Mouse (Mus musculus) hindbrain, embryonic 13.5 days (tissue): ENCODE measurements around the gene Tbata. TPM values are rescaled to one million over a fixed set of nuclear protein-coding genes. Genes with fewer than 3 reads are reported as not detected.

ENCODE experiments used
- ATAC-seq: fragments of 200-750 bp; cut with Nextera tagmentation; 2 replicates; pipeline ENCODE4 v1.8.0; 2017; ENCODE audit warnings: moderate TSS enrichment; ENCODE audit not compliant: low FRiP score
- H3K27ac ChIP-seq: fragments of 300-500 bp; sonication (generic); 2 replicates; pipeline ENCODE4 v1.5.1; 2015; ENCODE audit warnings: inconsistent platforms, mild to moderate bottlenecking, moderate library complexity
- H3K27me3 ChIP-seq: fragments of 300-500 bp; sonication (generic); 2 replicates; pipeline ENCODE4 v1.6.1; 2015; ENCODE audit warnings: mild to moderate bottlenecking, inconsistent platforms
- H3K36me3 ChIP-seq: fragments of 300-500 bp; sonication (generic); 2 replicates; pipeline ENCODE4 v1.6.1; 2015; ENCODE audit warnings: mild to moderate bottlenecking, inconsistent platforms
- H3K4me1 ChIP-seq: fragments of 300-500 bp; sonication (generic); replicated peaks from 2 replicates; pipeline ENCODE4 v1.6.1; 2015; ENCODE audit warnings: inconsistent platforms
- H3K4me2 ChIP-seq: fragments of 300-500 bp; sonication (generic); 2 replicates; pipeline ENCODE4 v1.6.1; 2015; ENCODE audit warnings: inconsistent platforms, mild to moderate bottlenecking, moderate library complexity
- H3K4me3 ChIP-seq: fragments of 300-500 bp; sonication (generic); 2 replicates; pipeline ENCODE4 v1.5.1; 2015; ENCODE audit warnings: mild to moderate bottlenecking, inconsistent platforms
- H3K9ac ChIP-seq: fragments of 300-500 bp; sonication (generic); 2 replicates; pipeline ENCODE4 v1.6.1; 2015; ENCODE audit warnings: mild to moderate bottlenecking, inconsistent platforms
- H3K9me3 ChIP-seq: fragments of 300-500 bp; sonication (generic); 2 replicates; pipeline ENCODE4 v1.6.1; 2016; ENCODE audit warnings: inconsistent platforms
- WGBS: fragments of 180-500 bp; shearing (Covaris S2); methylation state at CpG from one replicate; pipeline ENCODE4 v1.1.7; 2015; 5-methylcytosine and 5-hydroxymethylcytosine counted together
- polyA plus RNA-seq: library from polyadenylated mRNA; unstranded; fragments of >200 nt; fragmentation: Nextera tagmentation; extraction: Ambion mirVana; gene quantifications from 2 replicates; pipeline ENCODE4 v1.2.1, GENCODE M21; 2015

Tbata gene
- polyA plus RNA-seq, 1 experiment from 2014 or later, result not detected

DNA sequence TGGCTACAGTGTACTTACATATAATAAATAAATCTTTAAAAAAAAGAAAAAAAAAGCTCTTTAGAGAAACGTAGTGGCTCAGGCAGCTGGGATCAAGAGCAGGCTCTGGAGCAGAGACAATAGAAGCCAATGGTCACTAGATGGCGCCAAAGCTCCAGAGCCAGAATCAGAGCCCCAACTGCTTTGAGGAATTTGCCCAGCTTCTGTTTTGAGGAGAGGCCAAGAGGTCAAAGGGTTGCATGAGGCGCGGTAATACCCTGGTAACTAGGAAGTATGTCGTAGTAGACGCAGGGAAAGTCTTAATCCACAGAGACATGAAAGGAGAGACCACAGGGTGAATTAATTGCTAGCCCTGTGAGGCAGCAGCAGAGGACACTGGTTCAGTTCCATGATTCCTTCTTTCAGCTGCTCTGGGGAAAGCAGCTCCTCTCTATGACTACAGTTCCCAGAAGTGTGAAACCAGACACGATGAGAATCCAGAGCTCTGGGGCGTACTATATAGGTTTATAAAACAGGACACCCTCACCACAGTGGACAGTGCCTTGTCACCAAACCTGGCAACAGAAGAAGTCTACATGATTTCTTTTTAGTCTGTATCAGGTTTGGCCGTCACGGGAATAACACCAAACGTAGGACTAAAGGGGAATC is 27.9 kb downstream of the Tbata start:
- 0 out of 2 replicates have a peak, but pooled peaks cover 2% of the 10 kb centered on the region for H3K27me3 ChIP-seq
- 26% methylated on average over 11 of the region's 11 CpGs for WGBS
- ATAC-seq, result peak; percentile 23; the same call in 1 of the 2 replicates
- no peaks in the 10 kb centered on the region for H3K9me3 ChIP-seq
- no peaks in the 10 kb centered on the region for H3K4me1 ChIP-seq
- no peaks in the 10 kb centered on the region for H3K36me3 ChIP-seq
- H3K27ac ChIP-seq, result no peak overlapping the region
- no peak overlapping the region for H3K4me3 ChIP-seq
- no peak overlapping the region for H3K9ac ChIP-seq
- H3K4me2 ChIP-seq, result no peak overlapping the region

DNA sequence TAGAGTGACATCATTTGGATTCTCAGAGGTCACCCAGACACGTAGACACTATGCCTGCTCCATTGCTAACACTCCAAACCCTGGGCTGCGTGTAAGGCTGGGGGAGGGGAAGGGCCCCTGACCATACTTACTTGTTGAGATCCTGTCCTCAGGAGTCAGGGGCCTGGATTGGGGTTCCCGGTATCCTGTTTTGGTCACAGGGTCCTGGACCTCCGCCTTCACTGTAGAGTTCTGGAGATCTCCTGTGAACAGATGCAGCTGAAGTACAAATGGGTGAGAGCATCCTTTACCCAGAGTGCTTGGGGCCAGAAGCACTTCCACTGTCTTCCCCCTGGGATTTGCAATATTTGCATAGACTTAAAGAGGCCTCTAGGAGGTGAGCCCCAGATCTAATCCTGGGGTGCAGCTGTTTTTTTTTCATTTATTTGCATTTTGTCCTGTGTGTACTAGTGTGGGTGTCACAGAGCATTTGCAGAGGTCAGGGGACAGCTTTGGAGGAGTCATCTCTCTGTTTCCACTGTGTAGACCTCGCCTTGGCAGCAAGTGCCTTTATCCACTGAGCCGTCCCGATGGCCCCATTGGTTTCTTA is 28.6 kb downstream of the Tbata start:
- H3K27me3 ChIP-seq, result 0 out of 2 replicates have a peak, but pooled peaks cover 2% of the 10 kb centered on the region
- H3K4me2 ChIP-seq, result no peak overlapping the region
- H3K4me1 ChIP-seq, result no peaks in the 10 kb centered on the region
- ATAC-seq, result no peak
- no peaks in the 10 kb centered on the region for H3K9me3 ChIP-seq
- H3K9ac ChIP-seq, result no peak overlapping the region
- H3K27ac ChIP-seq, result no peak overlapping the region
- no peaks in the 10 kb centered on the region for H3K36me3 ChIP-seq
- WGBS, result 69% methylated on average over 7 of the region's 7 CpGs
- H3K4me3 ChIP-seq, result no peak overlapping the region

DNA sequence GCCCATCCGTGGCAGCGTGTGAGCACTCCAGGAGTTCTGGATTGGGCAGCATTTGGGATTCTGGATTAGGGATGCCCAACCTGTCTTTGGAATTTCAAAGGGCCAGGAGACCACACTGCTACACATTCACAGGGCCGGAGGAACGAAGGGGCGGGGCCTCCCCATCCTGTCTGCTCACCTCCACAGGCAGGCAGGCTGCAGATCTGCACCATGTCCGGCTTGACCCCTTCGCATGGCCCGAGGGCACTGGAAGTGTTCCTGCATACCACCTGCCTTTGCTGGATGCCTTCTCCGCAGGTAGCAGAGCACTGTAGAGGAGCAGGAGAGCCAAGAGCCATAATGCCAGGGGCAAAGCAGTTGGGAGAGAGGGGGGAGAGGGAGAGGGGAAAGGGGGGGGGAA is 29.2 kb downstream of the Tbata start:
- Histone ChIP-seq H3K27ac (no peak overlapping the region), H3K4me2 (no peak overlapping the region), H3K4me3 (no peak overlapping the region), H3K36me3 (no peaks in the 10 kb centered on the region), H3K9me3 (no peaks in the 10 kb centered on the region), H3K9ac (no peak overlapping the region), H3K4me1 (no peaks in the 10 kb centered on the region), H3K27me3 (0 out of 2 replicates have a peak, but pooled peaks cover 2% of the 10 kb centered on the region)
- no peak for ATAC-seq
- 53% methylated on average over 9 of the region's 9 CpGs for WGBS

DNA sequence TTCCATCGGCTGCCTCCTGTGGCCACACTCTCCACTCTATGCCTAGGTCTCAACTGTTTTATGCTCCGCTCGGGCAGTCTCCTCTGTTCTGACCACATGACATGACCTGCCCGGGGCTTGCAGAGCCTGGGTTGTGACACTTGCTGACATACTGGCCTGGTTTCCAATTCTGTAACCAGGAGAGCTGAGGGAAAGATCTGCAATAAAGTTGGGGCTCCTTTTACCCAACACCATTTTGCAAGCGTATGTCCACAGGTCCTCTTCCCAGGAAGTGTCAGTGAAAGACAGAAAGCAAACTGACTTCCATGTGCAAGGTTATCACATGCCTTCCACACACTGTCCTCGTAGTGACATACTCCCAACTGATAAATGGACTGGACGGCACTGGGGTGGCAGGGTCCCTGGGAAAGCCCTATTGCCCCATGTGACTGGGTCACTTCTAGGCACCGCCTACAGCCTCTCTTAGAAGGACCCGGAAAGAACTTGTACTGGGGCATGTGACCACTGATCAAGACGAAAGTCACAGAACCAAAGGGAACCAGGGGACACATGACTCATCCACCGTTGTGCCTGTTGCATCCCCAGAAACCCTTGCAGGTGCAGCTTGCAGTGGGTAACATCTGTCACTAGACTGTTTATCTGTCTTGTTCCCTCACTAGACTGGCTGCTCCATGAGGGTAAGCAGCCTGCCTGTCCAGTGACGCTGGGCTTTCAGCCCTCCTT is 30.0 kb downstream of the Tbata start:
- Histone ChIP-seq H3K9me3 (no peaks in the 10 kb centered on the region), H3K27me3 (0 out of 2 replicates have a peak, but pooled peaks cover 2% of the 10 kb centered on the region), H3K4me2 (no peak overlapping the region), H3K4me3 (no peak overlapping the region), H3K27ac (no peak overlapping the region), H3K9ac (no peak overlapping the region), H3K4me1 (no peaks in the 10 kb centered on the region), H3K36me3 (no peaks in the 10 kb centered on the region)
- 87% methylated on average over 12 of the region's 12 CpGs for WGBS
- no peak for ATAC-seq

DNA sequence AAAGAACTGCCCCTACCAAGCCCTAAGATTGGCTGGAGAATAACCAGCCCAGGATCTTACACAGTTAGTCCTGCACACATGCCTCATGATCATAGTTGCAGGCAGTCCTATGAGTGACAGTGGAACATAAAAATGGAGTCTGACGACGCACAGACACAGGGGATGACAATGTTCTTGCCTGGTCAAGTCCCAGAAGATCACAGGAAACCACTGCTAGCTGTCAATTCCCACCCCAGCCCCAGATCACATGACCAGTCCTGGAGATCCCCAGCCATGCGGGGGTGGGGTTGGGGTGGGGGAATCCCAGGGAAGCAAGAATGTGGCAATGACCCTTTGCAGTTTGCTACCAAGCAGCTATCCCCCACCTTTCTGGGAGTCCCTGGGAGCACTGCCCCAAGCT is 32.2 kb downstream of the Tbata start:
- Histone ChIP-seq H3K9ac (no peak overlapping the region), H3K27me3 (0 out of 2 replicates have a peak, but pooled peaks cover 2% of the 10 kb centered on the region), H3K36me3 (no peaks in the 10 kb centered on the region), H3K4me1 (no peaks in the 10 kb centered on the region), H3K4me3 (no peak overlapping the region), H3K9me3 (no peaks in the 10 kb centered on the region), H3K4me2 (no peak overlapping the region), H3K27ac (no peak overlapping the region)
- no peak for ATAC-seq
- WGBS, result 80% methylated on average over 3 of the region's 3 CpGs

DNA sequence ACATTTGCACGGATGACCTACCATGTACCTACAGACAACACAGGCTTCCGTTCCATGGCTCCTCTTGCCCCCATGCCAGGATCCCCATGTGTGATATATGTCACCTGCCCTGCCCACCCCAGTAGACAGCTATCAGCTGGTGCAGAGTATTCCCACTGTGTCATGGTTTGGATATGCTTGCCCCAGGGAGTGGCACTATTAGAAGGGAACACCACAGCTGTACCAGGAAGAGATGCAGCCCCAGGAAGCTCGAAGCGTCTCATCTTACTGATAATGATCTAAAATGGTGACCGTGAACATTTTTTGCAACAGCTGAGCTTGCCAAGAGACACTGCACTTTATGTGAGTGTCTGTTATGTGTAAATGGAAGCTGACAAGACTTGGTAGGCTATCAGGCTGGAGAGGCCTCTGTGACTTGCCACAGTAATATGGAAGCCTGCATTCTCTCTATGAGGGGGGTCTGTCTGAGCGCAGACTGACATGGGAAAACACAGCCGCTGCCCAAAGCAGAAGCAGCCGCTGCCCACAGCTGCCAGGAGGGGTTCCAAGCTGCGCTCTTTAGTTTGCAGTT is 36.4 kb downstream of the Tbata start:
- H3K4me3 ChIP-seq, result no peak overlapping the region
- 89% methylated on average over 9 of the region's 9 CpGs for WGBS
- no peak for ATAC-seq
- no peak overlapping the region for H3K9ac ChIP-seq
- H3K27ac ChIP-seq, result no peak overlapping the region
- H3K4me2 ChIP-seq, result no peak overlapping the region
- peaks cover 11% of the 10 kb centered on the region for H3K27me3 ChIP-seq
- H3K4me1 ChIP-seq, result 0 out of 2 replicates have a peak, but pooled peaks cover 2% of the 10 kb centered on the region
- no peaks in the 10 kb centered on the region for H3K36me3 ChIP-seq
- H3K9me3 ChIP-seq, result no peaks in the 10 kb centered on the region

DNA sequence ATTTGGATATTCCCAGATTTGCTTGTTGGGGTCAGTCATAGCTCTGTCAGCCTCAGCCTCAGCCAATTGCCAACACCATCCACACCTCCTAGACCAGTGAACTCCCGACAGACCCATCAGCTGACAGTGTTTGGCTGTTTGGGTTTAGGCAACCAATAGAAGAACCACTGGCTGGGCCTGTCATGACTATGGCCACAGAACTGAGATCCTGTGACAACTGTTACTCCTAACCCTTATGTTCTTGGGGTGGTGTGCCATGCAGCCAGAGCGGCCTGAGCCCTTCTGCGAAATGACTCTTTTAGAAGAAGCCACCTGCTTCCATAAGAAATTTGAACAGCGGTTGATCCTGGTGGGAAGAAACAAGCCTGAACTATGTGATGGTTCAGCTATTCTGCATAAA is 39.4 kb downstream of the Tbata start:
- ATAC-seq, result no peak
- 83% methylated on average over 4 of the region's 4 CpGs for WGBS
- H3K9ac ChIP-seq, result no peak overlapping the region
- H3K27me3 ChIP-seq, result peaks cover 15% of the 10 kb centered on the region
- H3K4me3 ChIP-seq, result no peak overlapping the region
- 0 out of 2 replicates have a peak, but pooled peaks cover 2% of the 10 kb centered on the region for H3K4me1 ChIP-seq
- no peak overlapping the region for H3K27ac ChIP-seq
- no peaks in the 10 kb centered on the region for H3K36me3 ChIP-seq
- H3K4me2 ChIP-seq, result no peak overlapping the region
- H3K9me3 ChIP-seq, result no peaks in the 10 kb centered on the region

DNA sequence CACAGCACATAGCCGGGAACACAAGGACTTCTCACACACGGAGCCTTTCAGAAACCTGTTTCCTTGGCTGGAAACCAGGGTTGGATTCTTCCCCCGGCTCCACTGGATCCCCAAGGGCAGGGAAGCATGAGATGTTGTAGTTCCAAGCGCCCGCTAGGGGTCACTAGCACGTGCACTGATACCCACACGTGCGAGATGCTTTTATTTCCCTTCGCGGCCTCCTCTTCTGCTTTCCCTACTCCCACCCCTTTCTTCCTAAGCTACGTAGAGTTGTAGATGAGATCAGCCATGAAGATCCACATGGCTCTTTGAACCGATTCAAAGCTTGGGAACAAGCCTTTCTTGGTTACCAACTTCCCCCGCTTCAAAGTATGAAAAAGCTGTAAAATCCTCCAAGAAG is 40.0 kb downstream of the Tbata start:
- H3K9me3 ChIP-seq, result no peaks in the 10 kb centered on the region
- H3K4me3 ChIP-seq, result no peak overlapping the region
- peaks cover 15% of the 10 kb centered on the region for H3K27me3 ChIP-seq
- H3K27ac ChIP-seq, result no peak overlapping the region
- ATAC-seq, result no peak
- no peak overlapping the region for H3K4me2 ChIP-seq
- 0 out of 2 replicates have a peak, but pooled peaks cover 2% of the 10 kb centered on the region for H3K4me1 ChIP-seq
- no peak overlapping the region for H3K9ac ChIP-seq
- H3K36me3 ChIP-seq, result no peaks in the 10 kb centered on the region
- 10% methylated on average over 13 of the region's 13 CpGs for WGBS

DNA sequence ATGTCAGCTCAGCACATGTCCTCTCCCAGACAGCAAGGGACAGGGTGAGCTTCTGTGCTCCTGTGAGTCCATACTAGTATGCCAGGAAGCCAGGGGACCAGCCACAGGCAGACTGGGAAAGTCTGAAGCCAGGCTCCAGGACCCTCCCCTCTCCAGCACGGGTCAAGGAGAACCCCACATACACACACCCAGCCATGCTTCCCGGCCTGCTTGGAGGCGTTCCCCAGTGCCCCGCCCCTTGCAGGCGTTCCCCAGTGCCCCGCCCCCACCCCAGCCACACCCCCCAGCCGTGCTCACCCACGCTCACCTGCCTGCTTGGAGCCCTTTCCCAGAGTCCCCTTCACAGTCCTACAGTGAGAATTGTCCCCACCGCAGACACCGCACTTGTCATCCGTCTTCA is 41.1 kb downstream of the Tbata start:
- Histone ChIP-seq H3K4me1 (0 out of 2 replicates have a peak, but pooled peaks cover 2% of the 10 kb centered on the region), H3K27me3 (peaks cover 15% of the 10 kb centered on the region), H3K36me3 (no peaks in the 10 kb centered on the region), H3K27ac (no peak overlapping the region), H3K9me3 (no peaks in the 10 kb centered on the region), H3K4me3 (no peak overlapping the region), H3K4me2 (no peak overlapping the region), H3K9ac (no peak overlapping the region)
- ATAC-seq, result no peak
- WGBS, result 11% methylated on average over 8 of the region's 11 CpGs

DNA sequence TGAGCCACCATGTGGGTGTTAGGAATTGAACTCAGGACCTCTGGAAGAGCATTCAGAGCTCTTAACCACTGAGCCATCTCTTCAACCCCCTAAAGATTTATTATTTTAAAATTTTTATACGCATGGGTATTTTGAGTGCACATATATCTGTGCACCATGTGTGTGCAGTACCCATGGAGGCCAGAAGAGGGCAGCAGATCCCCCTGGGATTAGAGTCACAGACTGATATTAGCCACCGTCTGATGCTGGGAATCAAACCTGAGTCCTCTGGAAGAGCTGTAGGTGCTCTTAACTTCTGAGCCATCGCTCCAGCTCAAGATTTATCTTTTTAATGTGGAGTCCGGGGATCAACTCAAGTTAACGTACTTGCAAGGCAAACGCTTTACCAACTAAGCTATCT is 43.9 kb downstream of the Tbata start:
- no peak for ATAC-seq
- Histone ChIP-seq H3K4me2 (no peak overlapping the region), H3K36me3 (no peaks in the 10 kb centered on the region), H3K27ac (no peak overlapping the region), H3K4me3 (no peak overlapping the region), H3K9ac (no peak overlapping the region), H3K4me1 (0 out of 2 replicates have a peak, but pooled peaks cover 2% of the 10 kb centered on the region), H3K9me3 (peaks cover 3% of the 10 kb centered on the region; the same call in 1 of the 2 replicates), H3K27me3 (peaks cover 15% of the 10 kb centered on the region)
- 97% methylated on average over 6 of the region's 6 CpGs for WGBS

DNA sequence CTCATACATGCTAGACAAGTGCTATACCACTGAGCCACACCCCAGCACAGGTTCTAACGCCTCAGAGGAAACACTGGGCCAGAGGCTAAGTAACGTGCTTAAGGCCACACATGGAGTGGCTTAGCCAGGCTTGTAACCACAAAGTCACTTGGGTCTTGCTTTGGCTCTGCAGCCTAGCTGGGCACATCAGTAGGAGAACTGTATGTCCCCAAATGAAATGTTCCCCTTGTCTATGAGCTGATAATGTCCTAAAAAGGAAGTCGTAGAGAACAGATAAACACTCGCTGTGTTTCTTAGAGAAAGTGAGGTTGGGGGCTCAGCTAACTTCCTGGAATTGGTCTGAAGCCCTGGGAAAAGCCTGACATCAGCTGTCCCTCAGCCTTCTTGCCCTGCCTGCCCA is 44.4 kb downstream of the Tbata start:
- peaks cover 3% of the 10 kb centered on the region; the same call in 1 of the 2 replicates for H3K9me3 ChIP-seq
- H3K4me3 ChIP-seq, result no peak overlapping the region
- no peak overlapping the region for H3K4me2 ChIP-seq
- H3K36me3 ChIP-seq, result no peaks in the 10 kb centered on the region
- H3K4me1 ChIP-seq, result 0 out of 2 replicates have a peak, but pooled peaks cover 2% of the 10 kb centered on the region
- no peak overlapping the region for H3K27ac ChIP-seq
- ATAC-seq, result no peak
- no peak overlapping the region for H3K9ac ChIP-seq
- 93% methylated on average over 4 of the region's 4 CpGs for WGBS
- peaks cover 13% of the 10 kb centered on the region for H3K27me3 ChIP-seq

DNA sequence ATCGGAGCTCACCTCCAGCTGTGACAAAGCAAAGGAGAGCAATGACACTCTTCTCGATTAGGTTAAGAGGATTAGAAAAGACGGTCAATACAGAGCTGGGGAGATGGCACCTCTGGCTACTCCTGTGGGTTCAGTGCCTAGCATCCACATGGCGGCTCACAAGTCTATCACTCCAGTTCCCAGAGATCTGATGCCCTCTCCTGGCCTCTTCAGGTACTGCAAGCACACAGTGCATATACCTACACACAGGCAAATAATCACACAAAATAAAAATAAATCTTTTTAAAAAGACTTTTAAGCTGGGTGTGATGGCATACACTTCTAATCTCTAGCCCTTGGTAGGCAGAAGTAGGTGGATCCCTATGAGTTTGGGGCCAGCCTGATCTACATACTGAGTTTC is 47.6 kb downstream of the Tbata start:
- Histone ChIP-seq H3K9ac (no peak overlapping the region), H3K27me3 (no peaks in the 10 kb centered on the region), H3K4me1 (no peaks in the 10 kb centered on the region), H3K27ac (no peak overlapping the region), H3K4me3 (no peak overlapping the region), H3K9me3 (peaks cover 3% of the 10 kb centered on the region; the same call in 1 of the 2 replicates), H3K36me3 (no peaks in the 10 kb centered on the region), H3K4me2 (no peak overlapping the region)
- no peak for ATAC-seq
- whole genome bisulfite sequencing, result 96% methylated on average over 4 of the region's 4 CpGs
